Mouse (Mus musculus) forelimb bud, embryonic 11.5 days (tissue): ENCODE measurements around the gene Folh1.
"Not testable (repeated sequence)": the region's sequence is repeated elsewhere in the genome, so short reads cannot be mapped to it uniquely, and the experiment has no call there.

ENCODE experiments used
- DNase-seq: peaks from one replicate; pipeline ENCODE4 v3.0.0-alpha.2; 2012; ENCODE audit warnings: low read depth, low spot score

Gene Folh1

DNA sequence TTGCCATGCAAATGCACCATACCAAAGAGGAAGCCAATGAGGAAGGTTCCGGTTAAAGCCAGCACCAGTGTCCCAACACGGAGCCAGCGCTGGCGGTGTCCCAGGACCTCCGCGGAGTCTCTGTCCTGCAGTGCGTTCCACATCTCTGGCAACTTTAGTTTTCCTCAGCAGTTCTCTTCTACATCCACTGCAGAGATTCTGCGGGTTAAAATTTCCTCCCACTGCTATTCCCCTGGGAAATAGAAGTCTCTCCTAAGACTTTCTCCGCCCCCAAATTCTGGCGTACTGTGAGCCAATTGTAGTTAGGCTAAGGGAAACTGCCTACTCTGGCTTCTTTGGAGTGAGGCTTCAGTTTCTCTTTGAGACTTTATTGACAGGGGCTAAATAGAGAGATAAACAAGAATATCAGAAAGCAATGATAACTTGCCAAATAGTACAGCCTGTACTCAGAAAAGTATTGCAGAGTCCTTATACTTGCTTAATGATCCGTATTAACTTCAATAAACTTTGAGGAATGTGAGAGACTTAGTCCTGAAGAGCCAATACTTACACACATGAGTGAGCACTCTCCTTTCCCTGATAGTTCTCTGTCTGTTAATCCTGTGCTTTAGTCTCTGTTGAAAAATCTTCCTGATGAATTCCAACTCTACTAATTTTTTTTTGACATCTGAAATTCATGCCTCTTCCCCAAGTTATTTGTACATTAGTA lies at the start of gene Folh1:
Gene Folh1, minus strand, starts transcription at position 327 of the 709 bp plus-strand sequence.
- DNase-seq: peak; percentile 2

DNA sequence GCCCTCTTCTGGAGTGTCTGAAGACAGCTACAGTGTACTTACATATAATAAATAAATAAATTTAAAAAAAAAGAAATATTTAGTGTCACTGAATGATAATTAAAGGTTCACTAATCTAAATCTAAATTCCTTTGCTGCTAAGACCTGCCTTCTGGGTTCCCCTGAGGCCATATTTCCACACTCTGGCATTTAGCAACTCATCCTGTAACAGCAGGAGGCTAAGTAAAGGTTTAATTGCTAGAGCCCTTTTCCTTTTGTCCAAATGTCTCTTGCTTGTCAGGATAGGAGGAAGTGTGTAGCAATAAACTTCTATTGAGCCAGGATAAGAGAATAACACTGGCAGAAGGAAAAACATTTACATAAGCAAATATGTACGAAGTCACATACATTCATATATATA lies 40.7 kb upstream of the Folh1 start:
- no peak for DNase-seq

DNA sequence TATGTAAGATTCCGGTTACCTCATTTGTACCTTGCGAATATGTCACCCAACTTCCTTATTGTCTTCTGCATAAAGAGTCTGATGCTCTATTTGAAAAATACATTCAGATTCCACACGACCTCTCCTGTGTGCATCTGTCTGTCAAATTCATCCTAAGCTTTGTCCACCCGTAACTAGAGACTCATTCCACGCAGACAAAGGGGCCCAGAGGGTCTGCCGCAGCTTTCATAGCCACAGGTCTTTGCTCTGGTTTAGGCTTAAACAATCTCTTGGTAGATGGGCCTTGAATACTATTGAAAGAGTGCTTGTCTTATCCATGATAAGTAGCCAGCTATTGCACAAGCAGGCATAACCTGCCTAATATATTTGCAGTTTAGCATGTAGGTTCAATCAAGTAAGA lies 40.0 kb upstream of the Folh1 start:
- not testable (repeated sequence) for DNase-seq

DNA sequence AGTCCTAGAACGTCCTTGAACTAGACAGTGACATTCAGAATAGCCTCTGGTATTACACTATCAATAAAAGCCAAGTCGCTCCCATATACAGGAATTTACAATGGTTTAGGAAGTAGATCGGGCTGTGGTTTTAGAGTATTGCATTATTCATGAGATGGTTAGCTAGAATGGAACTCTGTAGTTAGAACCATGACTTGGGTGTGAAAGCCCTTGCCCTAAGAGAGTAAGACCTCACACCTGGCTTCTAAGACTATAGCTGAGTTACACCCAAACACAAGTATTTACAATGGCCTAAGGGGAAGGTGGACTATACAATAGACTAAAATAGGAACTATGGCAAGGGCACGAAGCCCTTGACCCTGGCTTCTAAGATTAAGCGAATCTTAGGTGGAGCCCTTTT lies 39.5 kb upstream of the Folh1 start:
- not testable (repeated sequence) for DNase-seq

DNA sequence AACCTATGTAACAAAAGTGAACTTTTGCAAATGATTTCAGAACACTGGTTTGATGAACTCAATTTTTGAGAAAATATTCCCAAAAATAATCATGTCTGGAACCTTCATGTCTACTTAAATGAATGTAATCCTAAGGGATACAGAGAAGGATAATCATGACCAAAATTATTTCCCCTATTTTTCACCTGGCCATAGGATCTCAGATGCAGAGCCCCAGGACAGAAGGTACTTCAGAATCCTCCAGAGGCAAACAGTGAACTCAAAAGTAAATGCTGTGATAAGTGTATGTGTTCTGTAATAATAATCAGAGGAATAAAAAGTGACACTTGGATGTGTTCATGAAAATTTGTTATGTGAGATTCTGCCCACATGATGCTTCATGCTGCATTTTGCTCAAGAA lies 19.0 kb upstream of the Folh1 start, which contains the start of gene Vmn2r77:
Gene Vmn2r77, plus strand, starts transcription at position 301 of the 400 bp plus-strand sequence.
- DNase-seq: no peak

DNA sequence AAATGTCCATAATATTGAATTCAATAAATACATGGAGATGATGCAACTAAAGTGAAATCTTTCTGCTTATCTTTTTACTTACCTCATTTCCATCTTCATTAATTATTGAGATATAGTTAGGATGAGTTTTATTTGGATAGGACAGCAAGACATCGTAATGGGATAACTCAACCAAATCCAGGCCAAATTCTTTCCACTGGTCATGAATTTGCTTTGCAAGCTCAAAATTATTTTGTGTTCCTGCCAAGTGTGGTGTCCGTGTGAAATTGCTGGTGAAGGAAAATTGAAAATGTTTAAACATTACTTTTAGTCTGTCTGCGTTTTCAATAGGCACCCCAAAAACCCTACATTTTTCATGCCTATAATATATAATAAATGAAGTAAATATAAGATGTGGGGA lies 4.1 kb downstream of the Folh1 start:
- no peak for DNase-seq

DNA sequence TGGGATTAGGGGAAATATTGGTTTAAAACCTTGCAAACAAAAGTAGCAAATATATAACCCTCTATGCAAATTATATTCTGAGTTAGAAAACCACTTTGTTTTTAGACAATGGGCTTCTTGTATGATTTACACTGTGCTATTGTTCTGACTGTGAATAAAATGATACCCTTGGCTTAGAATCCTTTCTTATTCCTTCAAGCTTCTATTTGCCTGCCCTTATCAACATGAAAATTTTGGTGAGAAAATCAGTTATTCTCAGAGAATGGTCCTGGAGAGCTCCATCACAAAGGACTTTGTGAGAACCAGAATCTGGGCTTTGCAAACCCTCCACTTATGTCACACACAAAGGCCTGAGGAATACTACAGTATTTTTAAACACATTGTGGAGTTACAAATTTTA lies 11.1 kb downstream of the Folh1 start:
- DNase-seq: no peak

DNA sequence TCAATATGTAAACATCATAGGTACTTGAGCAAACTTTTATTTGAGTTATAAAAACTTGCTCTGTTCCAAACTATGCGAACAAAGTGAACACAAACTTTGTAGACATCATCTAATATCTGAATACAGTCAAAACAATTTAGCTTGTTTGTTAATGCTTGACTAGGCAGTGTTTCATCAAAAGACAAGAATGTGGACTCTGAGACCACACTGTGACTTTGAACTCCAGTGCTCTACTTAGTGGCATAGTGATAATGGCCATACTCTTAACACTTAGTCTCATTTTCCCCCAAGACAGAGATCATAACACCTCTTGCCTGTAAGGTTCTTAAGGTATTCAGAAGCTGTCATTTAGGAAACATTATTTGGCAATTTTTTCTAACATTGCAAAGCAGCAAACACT lies 15.0 kb downstream of the Folh1 start:
- DNase-seq: no peak

DNA sequence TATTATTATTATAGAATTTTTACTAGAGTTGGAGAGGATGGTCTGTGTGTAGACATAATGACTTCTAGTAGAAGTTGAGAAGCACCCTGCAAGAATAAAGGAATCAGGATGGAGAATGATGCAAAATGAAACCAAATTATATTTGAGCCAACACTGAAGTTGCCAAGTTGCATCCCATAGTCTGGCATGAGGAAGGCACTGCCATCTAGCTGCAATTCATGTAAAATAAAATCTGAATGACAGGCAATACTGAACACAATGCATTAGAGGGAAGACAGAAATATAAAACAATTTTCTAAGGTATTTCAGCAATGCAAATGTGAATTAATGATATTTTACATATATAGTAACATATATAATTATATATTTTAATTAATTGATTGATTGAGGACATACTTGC lies 50.7 kb downstream of the Folh1 start:
- no peak for DNase-seq

DNA sequence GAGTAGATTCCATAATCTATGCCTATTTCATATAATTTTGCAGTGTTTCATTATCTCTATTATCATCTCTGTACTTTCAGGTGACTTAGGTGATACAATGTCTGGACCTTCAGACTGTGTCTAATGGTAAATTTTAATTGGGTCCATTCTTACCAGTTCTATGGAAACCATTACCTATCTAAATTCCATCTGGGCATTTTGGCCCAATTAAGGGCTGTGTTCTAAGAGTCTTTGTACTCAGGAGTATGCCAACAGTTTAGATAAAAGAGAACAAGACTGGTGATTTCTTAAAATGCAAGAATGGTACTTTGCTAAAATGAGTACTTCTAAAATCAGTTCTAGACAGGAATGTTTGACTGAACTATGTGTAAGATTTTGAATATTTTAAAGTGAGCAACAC lies 87.7 kb downstream of the Folh1 start, which contains the start of gene Olfr292:
Gene Olfr292, plus strand, starts transcription at position 301 of the 400 bp plus-strand sequence.
- DNase-seq: no peak
